Mouse (Mus musculus) lung, embryonic 15.5 days (tissue): ENCODE measurements around the gene Ntrk2. TPM values are rescaled to one million over a fixed set of nuclear protein-coding genes. Genes with fewer than 3 reads are reported as not detected.
"Not testable (repeated sequence)": the region's sequence is repeated elsewhere in the genome, so short reads cannot be mapped to it uniquely, and the experiment has no call there.

Source experiments
- ATAC-seq: fragments of 200-750 bp; cut with Nextera tagmentation; 2 replicates; pipeline ENCODE4 v1.8.0; 2017; ENCODE audit warnings: moderate number of reproducible peaks, borderline replicate concordance; ENCODE audit not compliant: low FRiP score, low TSS enrichment; ENCODE audit errors: extremely low read depth
- H3K27ac ChIP-seq: fragments of 300-500 bp; sonication (generic); 2 replicates; pipeline ENCODE4 v1.5.1; 2015; ENCODE audit warnings: moderate library complexity, mild to moderate bottlenecking, inconsistent platforms
- H3K27me3 ChIP-seq: fragments of 300-500 bp; sonication (generic); 2 replicates; pipeline ENCODE4 v1.6.1; 2015; ENCODE audit warnings: inconsistent platforms
- H3K36me3 ChIP-seq: fragments of 300-500 bp; sonication (generic); 2 replicates; pipeline ENCODE4 v1.6.1; 2015; ENCODE audit warnings: inconsistent platforms
- H3K4me1 ChIP-seq: fragments of 300-500 bp; sonication (generic); 2 replicates; pipeline ENCODE4 v1.6.1; 2015; ENCODE audit warnings: inconsistent platforms
- H3K4me2 ChIP-seq: fragments of 300-500 bp; sonication (generic); 2 replicates; pipeline ENCODE4 v1.6.1; 2015; ENCODE audit warnings: inconsistent platforms, mild to moderate bottlenecking, moderate library complexity
- H3K4me3 ChIP-seq: fragments of 300-500 bp; sonication (generic); 2 replicates; pipeline ENCODE4 v1.5.1; 2015; ENCODE audit warnings: mild to moderate bottlenecking, inconsistent platforms
- H3K9ac ChIP-seq: fragments of 300-500 bp; sonication (generic); 2 replicates; pipeline ENCODE4 v1.6.1; 2015; ENCODE audit warnings: inconsistent platforms
- H3K9me3 ChIP-seq: fragments of 300-500 bp; sonication (generic); 2 replicates; pipeline ENCODE4 v1.6.1; 2016; ENCODE audit warnings: inconsistent platforms
- WGBS: fragments of 180-500 bp; shearing (Covaris S2); methylation state at CpG from one replicate; pipeline ENCODE4 v1.1.7; 2015; 5-methylcytosine and 5-hydroxymethylcytosine counted together
- polyA plus RNA-seq: library from polyadenylated mRNA; unstranded; fragments of >200 nt; fragmentation: Nextera tagmentation; extraction: Ambion mirVana; gene quantifications from 2 replicates; pipeline ENCODE4 v1.2.1, GENCODE M21; 2015

The Ntrk2 gene
- polyA plus RNA-seq, 1 experiment from 2014 or later = 3.8 TPM

GRCm38 (mm10) chr13:59076489-59076888, 270.1 kb downstream of the Ntrk2 start:
- 39% methylated on average over 4 of the region's 4 CpGs for WGBS
- H3K36me3 ChIP-seq = no peaks in the 10 kb centered on the region
- no peak overlapping the region for H3K9ac ChIP-seq
- ATAC-seq = no peak
- H3K4me3 ChIP-seq = no peak overlapping the region
- no peak overlapping the region for H3K4me2 ChIP-seq
- H3K4me1 ChIP-seq = no peaks in the 10 kb centered on the region
- peaks cover 13% of the 10 kb centered on the region; the same call in 1 of the 2 replicates for H3K27me3 ChIP-seq
- H3K27ac ChIP-seq = no peak overlapping the region
- H3K9me3 ChIP-seq = no peaks in the 10 kb centered on the region

GRCm38 (mm10) chr13:59079761-59080461, 273.5 kb downstream of the Ntrk2 start:
- Histone ChIP-seq H3K9ac (no peak overlapping the region), H3K27ac (no peak overlapping the region), H3K9me3 (no peaks in the 10 kb centered on the region), H3K4me3 (no peak overlapping the region), H3K4me1 (no peaks in the 10 kb centered on the region), H3K27me3 (peaks cover 2% of the 10 kb centered on the region; the same call in 1 of the 2 replicates), H3K36me3 (no peaks in the 10 kb centered on the region), H3K4me2 (no peak overlapping the region)
- 56% methylated on average over 7 of the region's 7 CpGs for WGBS
- ATAC-seq = no peak

DNA sequence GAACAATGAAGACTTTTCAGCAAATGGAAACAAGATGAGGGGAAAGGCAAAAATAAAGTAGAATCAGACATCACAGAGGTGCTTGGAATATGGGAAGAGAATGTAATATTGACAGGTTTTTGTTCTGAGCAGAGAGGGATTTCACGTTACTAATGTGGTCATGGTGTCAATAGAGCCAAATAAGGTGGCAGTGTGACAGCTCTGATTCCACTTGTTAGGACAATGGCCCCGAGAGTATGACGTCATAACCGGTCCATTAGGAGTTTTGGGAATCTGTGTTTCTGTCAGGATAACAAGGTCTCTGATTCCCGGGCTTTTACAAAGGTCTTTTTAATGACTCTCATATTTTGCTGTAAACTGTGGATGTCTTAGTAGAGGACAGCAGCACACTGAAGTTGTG, 274.1 kb downstream of the Ntrk2 start:
- H3K27ac ChIP-seq = no peak overlapping the region
- H3K9me3 ChIP-seq = no peaks in the 10 kb centered on the region
- no peaks in the 10 kb centered on the region for H3K4me1 ChIP-seq
- H3K27me3 ChIP-seq = no peaks in the 10 kb centered on the region
- no peaks in the 10 kb centered on the region for H3K36me3 ChIP-seq
- no peak overlapping the region for H3K4me2 ChIP-seq
- H3K4me3 ChIP-seq = no peak overlapping the region
- WGBS = 73% methylated on average over 5 of the region's 5 CpGs
- no peak overlapping the region for H3K9ac ChIP-seq
- ATAC-seq = no peak

- Histone ChIP-seq H3K27ac (no peak overlapping the region), H3K9me3 (no peaks in the 10 kb centered on the region), H3K36me3 (no peaks in the 10 kb centered on the region), H3K4me1 (no peaks in the 10 kb centered on the region), H3K4me2 (no peak overlapping the region), H3K9ac (no peak overlapping the region), H3K4me3 (no peak overlapping the region), H3K27me3 (no peaks in the 10 kb centered on the region)
- no peak for ATAC-seq
- WGBS = 80% methylated on average over 4 of the region's 4 CpGs
Observed at GRCm38 (mm10) chr13:59089016-59089415, 282.6 kb downstream of the Ntrk2 start.

GRCm38 (mm10) chr13:59091138-59091971, 285.0 kb downstream of the Ntrk2 start:
- no peaks in the 10 kb centered on the region for H3K36me3 ChIP-seq
- H3K9me3 ChIP-seq = no peaks in the 10 kb centered on the region
- 0 out of 2 replicates have a peak, but pooled peaks cover 6% of the 10 kb centered on the region for H3K4me1 ChIP-seq
- no peak overlapping the region for H3K27ac ChIP-seq
- H3K4me3 ChIP-seq = no peak overlapping the region
- H3K9ac ChIP-seq = no peak overlapping the region
- WGBS = 48% methylated on average over 13 of the region's 13 CpGs
- no peaks in the 10 kb centered on the region for H3K27me3 ChIP-seq
- H3K4me2 ChIP-seq = no peak overlapping the region
- ATAC-seq = no peak

DNA sequence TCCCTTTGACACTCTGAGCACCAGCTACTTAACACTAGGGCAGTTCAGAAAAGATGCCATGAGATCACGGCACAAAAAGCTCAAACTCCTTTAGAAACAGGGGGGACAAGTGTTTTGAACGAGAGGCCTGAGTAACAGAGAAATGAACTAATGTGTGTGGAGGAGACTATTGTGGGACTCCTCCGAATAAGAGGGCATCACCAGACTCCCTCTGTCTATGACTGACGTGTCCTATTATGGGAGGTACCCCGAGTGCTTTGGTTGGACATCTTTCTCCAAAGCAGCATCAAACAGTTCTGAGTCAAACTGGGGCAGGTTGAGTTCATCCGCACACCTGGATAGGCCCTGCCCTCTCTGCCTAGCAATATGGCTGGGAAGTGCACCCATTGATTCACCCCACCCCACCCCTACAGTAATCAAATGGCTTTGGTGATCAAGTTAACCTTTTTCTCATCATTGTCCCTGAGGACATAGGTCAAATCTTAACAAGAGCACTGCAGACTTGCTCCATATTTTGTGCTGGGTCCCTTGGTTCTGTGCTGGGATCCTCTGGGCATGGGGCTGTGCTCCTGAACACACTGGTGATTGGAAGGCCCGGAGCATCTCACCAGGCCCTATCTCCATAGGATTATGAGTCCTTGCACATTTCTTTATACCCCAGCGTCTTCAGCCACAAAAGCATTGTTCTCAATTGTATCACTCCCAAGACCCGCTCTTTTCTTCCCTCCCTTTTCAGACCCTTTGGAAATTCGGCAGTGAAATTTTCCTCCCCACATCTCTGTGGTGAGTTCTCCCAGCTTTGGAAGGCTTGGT, 285.9 kb downstream of the Ntrk2 start:
- Histone ChIP-seq H3K4me3 (no peak overlapping the region), H3K27ac (no peak overlapping the region), H3K27me3 (no peaks in the 10 kb centered on the region), H3K9me3 (no peaks in the 10 kb centered on the region), H3K4me1 (0 out of 2 replicates have a peak, but pooled peaks cover 6% of the 10 kb centered on the region), H3K4me2 (no peak overlapping the region), H3K9ac (no peak overlapping the region), H3K36me3 (no peaks in the 10 kb centered on the region)
- 59% methylated on average over 10 of the region's 10 CpGs for WGBS
- ATAC-seq = no peak

DNA sequence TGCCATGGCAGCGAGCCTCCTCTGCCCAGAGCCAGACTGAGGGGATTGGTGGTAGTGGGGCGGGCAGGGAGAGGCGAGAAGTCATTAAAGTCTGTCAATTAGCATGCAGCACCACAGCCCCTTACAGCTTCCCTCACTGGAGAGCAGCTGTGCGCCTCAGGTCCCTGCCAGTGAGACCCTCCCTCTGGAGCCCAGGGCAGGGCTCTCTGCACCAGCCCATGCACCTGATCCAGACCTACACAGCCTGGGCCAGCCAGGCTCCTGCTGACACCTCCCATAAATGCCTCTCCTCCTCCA, 286.4 kb downstream of the Ntrk2 start:
- WGBS = 20% methylated on average over 4 of the region's 4 CpGs
- Histone ChIP-seq H3K27ac (no peak overlapping the region), H3K9me3 (no peaks in the 10 kb centered on the region), H3K36me3 (no peaks in the 10 kb centered on the region), H3K27me3 (no peaks in the 10 kb centered on the region), H3K4me3 (no peak overlapping the region), H3K4me2 (no peak overlapping the region), H3K9ac (no peak overlapping the region), H3K4me1 (0 out of 2 replicates have a peak, but pooled peaks cover 6% of the 10 kb centered on the region)
- ATAC-seq = no peak

GRCm38 (mm10) chr13:59094722-59095121, 288.4 kb downstream of the Ntrk2 start:
- WGBS = 90% methylated on average over 7 of the region's 7 CpGs
- no peak overlapping the region for H3K4me3 ChIP-seq
- no peaks in the 10 kb centered on the region for H3K27me3 ChIP-seq
- H3K4me2 ChIP-seq = no peak overlapping the region
- no peaks in the 10 kb centered on the region for H3K9me3 ChIP-seq
- H3K9ac ChIP-seq = no peak overlapping the region
- no peak for ATAC-seq
- no peaks in the 10 kb centered on the region for H3K36me3 ChIP-seq
- H3K4me1 ChIP-seq = 0 out of 2 replicates have a peak, but pooled peaks cover 6% of the 10 kb centered on the region
- H3K27ac ChIP-seq = no peak overlapping the region

GRCm38 (mm10) chr13:59095811-59096391, 289.5 kb downstream of the Ntrk2 start:
- H3K27me3 ChIP-seq = no peaks in the 10 kb centered on the region
- no peak overlapping the region for H3K4me3 ChIP-seq
- no peaks in the 10 kb centered on the region for H3K9me3 ChIP-seq
- H3K4me1 ChIP-seq = 0 out of 2 replicates have a peak, but pooled peaks cover 6% of the 10 kb centered on the region
- peak; percentile 31; the same call in 1 of the 2 replicates for ATAC-seq
- 14% methylated on average over 10 of the region's 10 CpGs for WGBS
- H3K27ac ChIP-seq = no peak overlapping the region
- H3K4me2 ChIP-seq = no peak overlapping the region
- H3K9ac ChIP-seq = no peak overlapping the region
- H3K36me3 ChIP-seq = no peaks in the 10 kb centered on the region

DNA sequence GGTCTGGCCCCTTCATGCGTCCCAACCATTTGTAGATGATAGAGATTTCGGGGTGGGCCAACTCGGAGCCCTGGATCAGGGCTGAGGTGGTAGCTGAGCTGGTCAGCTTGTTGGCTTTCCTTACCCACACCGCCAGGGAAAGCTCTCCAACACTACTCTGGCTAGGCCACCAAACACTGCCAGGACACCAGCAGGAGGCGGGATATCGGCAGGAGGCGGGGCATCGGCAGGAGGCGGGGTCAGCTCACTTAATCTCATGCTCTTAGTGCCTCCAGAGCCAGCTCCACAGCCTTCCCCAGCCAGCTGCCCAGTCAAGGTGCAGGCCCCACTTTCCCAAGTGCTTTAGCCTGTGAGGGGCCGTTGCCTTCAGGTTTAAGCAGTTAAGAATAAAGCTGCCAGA, 293.7 kb downstream of the Ntrk2 start:
- Histone ChIP-seq H3K27ac (no peak overlapping the region), H3K9me3 (no peaks in the 10 kb centered on the region), H3K4me1 (0 out of 2 replicates have a peak, but pooled peaks cover 6% of the 10 kb centered on the region), H3K27me3 (no peaks in the 10 kb centered on the region), H3K4me2 (no peak overlapping the region), H3K4me3 (no peak overlapping the region), H3K36me3 (no peaks in the 10 kb centered on the region), H3K9ac (no peak overlapping the region)
- WGBS = 42% methylated on average over 10 of the region's 10 CpGs
- no peak for ATAC-seq

DNA sequence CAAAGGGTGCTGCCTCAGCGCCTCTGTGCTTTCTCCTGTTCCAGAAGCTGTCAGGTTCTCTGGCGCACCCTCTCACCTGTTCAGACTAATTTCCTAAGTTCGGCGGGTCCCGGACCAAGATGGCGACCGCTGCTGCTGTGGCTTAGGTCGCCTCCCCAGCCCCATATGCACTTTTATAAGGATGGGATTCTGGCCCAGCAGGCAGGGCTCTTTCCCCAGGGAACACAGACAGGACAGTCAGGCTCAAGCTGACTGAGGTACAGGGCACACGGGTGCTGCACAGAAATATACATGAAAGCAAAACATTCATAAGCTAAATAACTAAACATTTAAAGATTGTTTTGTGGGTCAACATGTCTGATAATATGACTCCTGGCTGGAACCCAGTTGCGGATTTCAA, 301.4 kb downstream of the Ntrk2 start:
- H3K4me2 ChIP-seq, H3K9ac ChIP-seq, ATAC-seq, H3K36me3 ChIP-seq, H3K4me3 ChIP-seq, H3K27me3 ChIP-seq, H3K4me1 ChIP-seq, H3K27ac ChIP-seq, H3K9me3 ChIP-seq: not testable (repeated sequence)
- WGBS = 93% methylated on average over 10 of the region's 10 CpGs
